Mouse (Mus musculus) cerebellum, postnatal 25 days (tissue): ENCODE results near the gene Mrpl18.
"Not testable (repeated sequence)": the region's sequence is repeated elsewhere in the genome, so short reads cannot be mapped to it uniquely, and the experiment has no call there.

Experiments used
- DNase-seq, 2 experiments: peaks; one replicate each; pipeline ENCODE4 v3.0.0; 2021; ENCODE audit warnings: mixed read lengths in 2 of 2

The Mrpl18 gene

DNA sequence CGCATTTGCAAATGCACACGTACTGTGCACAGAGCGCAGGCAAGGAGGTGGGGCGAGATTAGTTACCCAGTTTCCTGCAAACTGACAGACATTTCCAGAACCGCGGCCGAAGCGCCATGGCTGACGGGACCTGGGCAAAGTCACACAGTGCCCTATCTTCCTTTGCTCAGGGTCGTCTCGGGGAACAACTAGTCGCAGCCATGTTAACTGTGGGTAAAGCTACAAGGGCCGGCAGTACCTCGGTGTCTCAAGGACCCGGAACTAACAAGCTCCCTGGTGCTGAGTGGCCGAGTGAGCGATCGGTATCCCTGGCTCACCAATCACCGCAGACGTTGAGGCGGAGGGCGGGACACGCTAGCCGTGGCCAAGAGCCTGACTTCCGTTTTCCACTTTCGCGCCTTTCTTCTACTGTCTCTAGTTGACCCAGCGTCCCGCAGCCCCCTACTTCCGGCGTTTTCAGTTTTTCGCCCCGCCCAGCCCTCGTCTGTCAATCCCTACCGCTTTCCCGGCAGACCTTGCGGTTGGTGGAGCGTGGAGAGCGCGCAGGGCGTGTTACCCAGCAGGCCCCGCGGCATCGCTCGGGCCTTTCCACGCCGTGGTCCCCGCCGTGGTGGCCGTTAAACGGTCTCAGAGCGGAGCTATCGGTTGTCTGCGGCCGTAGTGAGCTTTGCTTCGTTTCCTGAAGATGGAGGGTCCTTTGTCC, at the start of gene Mrpl18:
TSS of gene Mrpl18 (minus strand) at position 465 of the 703 bp plus-strand sequence.
- peak; percentile 98 to 99 for DNase-seq

DNA sequence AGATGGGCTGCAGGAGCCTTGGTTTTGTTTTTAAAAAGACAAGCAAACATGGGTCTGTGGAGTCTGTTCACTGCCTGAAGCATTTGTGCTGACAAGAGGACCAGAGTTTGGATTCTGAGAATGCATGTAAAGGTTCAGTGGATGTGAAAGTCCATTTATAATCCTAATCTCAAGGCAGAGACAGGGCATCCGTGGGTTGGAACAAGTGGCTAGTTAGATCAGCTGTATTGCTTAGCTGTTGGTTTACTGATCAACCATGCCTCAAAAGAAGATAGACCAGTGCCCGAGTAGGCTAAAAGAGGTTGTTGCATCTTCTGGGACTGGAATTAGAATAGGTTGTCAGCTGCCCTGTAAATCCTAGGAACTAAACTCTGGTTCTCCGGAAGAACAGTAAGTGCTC, 47.3 kb upstream of the Mrpl18 start:
- no peak for DNase-seq

DNA sequence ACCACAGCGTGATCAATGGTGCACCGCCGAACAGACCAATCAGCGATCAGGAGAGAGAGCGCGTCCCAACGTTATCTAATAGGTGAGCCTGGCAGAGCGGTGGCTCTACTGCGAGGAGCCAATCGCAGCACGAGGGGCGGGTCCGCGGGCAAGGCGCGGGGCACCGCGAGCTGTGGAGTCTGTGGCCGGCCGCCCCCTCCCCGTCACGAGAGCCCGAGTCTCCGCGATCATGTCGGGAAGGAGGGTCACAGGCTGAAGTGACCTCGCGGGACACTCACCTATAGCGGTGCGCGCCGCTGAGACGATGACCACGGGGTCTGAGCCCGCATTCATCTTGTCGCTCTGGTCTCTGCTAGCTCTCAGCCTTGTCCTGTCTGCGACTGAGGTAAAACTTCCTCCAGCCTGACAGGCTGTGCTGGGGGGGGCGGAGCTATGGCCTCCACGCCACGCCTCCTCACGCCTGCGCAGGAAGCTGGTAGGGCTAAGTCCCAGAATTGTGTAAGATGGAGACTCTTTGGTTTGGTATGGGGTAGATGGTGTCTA, 44.3 kb upstream of the Mrpl18 start, which contains the start of gene Acat2:
TSS of gene Acat2 (minus strand) at position 417 of the 543 bp plus-strand sequence.
- DNase-seq = peak; percentile 97

DNA sequence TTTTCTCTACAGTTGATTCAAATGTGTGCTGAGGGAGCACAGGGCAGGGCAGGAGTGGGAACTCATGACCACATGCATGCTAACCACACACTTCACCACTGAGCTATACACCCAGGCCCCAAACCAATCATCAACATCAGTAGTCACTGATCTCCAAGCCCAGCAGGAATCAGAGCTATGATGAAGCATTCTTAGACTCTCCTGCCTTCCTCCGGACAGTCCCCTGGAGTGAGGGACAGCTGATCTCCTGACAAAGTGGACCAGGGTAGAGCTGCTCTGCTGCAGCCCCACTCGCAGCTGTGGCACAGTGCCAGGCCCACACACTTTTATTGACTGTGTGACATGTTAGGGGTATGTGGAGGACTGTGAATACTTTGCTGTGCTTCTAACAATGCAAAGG, 43.2 kb upstream of the Mrpl18 start:
- not testable (repeated sequence) for DNase-seq

DNA sequence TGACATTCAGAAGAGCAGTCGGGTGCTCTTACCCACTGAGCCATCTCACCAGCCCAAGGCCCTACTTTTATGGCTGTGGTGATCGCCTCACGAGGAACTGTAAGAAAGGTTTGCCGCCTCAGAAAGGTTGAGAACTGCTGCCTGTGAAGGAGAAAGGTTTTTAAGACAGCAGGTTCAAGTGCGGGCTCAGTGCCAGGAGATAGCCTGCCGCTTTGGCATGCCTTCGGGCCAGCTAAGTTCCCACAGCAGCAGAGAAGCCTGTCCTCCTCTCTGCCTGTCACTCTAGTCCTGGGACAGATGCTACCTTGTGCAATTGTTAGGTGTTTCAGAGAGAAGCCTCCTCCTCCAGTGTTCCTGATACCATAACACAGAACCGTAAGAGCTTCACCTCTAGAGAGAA, 40.5 kb upstream of the Mrpl18 start:
- DNase-seq = peak; percentile 14 to 44

DNA sequence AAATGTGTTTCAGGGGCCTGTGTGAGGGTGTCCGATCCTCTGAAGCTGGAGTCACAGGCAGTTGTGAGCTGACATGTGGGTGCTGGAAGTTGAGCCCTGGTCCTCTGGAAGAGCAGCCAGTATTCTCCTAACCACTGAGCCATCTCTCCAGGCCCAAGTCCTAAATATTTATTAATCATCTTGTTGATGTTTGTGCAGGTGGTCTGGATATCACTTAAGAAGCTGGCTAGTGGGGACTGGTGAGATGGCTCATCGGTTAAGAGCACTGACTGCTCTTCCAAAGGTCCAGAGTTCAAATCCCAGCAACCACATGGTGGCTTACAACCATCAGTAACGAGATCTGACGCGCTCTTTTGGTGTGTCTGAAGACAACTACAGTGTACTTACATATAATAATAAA, 33.5 kb upstream of the Mrpl18 start:
- DNase-seq = no peak

DNA sequence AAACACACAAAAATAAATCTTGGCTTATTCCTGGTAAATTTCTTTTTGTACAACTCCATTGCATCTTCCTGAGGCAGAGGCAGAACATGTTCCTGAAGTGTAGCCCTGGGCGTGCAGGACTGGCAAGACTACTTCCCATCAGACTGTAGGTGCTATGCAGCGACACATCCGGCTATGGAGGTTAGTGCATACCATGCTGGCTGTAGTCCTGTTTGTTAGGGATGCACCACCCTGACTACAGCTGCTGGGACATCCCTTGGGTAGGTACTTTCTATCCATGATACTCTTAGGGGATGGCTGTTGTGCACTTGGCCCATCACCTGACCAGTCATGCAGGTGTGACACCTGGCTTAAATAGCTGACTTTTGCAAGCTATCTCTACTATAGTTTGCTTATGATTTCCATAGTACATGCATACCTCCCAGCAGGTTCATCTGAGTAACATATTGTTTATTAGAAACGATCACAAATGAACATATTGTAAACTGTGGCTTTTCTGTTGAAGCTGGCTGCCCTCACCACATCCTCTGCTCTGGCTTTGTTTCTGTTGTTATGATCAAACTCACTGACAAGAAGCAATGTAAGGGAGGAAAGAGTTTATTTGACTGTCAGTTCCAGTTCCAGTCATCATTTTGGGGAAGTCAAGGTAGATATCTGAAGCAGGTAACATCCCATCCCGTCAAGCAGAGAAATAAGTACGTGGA, 26.5 kb upstream of the Mrpl18 start:
- DNase-seq = no peak

DNA sequence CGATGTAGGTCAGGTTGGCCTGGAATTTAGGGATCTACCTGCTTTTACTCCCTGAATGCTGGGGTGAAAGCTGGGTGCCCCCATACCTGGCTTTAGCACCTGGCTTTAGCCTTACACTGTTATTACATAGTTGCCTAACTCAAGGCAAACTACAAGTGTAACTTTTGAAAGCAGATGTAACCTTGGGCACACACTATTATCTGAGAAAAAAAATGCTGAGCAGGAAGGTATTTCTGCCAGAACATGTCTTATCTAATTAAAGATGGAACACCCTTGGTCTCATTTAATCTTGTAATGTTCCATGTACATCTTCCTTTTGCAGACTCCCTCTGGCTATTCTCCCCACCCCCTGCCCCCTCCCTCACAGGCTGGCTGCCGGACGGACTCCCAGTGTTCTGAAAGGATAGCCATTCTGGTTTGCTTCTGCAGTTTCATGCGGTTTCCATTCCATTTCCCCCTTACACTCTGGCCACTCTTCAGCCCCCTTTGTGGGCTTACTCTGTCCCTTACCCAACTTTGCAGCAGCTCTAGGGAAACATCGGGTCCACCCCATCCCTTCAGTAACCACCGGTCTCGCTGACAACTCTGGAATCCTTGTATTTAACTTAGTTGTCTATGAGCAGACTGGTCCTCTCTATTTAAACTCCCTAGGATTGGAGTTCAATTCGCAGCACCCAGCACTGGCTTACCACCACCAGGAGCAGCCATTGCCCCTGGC, 25.6 kb upstream of the Mrpl18 start:
- no peak for DNase-seq

DNA sequence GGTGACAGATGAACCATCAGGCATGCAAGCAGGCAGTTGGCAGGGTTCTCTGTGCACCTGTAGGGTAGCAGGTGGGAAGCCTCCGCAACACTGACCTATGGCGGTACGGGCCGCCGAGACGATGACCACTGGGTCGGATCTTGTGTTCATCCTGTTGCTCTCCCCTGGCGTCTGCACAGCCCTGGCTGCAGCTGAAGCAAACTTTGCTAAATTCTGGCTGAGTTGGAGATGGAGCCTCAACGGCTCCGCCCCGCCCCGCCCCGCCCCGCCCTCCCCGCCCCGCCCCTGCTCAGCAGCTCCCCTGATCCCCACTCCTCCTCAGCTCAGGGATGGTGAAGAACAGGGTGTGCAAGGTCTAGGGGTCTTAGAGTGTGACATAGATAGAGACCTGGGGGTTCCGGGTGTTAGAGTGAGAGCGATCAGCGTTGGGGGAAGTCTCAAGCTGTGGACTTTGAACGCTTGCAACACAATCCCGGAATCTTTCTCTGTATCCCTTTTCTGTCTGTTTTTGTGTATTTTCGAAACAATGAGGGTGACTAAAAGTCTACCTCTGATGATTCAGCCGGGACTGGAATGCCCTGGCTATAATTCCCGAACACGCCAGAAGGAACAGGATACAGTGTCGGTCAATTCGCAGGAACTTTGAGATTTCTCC, 24.1 kb upstream of the Mrpl18 start, which contains the start of gene Acat3:
TSS of gene Acat3 (minus strand) at position 450 of the 655 bp plus-strand sequence.
- peak; percentile 64 to 74 for DNase-seq

DNA sequence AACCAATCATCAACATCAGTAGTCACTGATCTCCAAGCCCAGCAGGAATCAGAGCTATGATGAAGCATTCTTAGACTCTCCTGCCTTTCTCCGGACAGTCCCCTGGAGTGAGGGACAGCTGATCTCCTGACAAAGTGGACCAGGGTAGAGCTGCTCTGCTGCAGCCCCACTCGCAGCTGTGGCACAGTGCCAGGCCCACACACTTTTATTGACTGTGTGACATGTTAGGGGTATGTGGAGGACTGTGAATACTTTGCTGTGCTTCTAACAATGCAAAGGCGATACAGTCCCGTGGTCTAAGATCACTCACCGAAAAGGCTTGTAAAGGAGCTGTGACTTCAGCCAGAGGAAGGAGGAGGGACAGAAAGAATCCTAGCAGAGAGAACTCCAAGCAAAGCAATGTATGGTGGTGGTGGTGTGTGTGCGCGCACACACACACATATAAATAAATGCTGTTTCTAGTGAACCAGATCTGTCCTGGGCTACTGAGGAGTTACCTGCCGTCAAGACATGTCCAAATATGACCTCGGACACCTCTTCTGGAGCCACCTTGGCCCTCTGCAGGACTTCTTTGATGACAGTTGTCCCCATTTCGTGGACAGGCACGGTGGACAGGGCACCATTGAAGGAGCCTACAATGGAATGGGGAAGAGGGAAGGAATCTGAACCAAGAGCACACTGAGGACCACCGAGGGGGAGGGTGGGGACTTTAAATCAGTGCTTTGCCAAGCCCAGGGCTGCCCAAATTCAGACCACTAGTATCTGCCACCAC, 23.4 kb upstream of the Mrpl18 start:
- DNase-seq = not testable (repeated sequence)

DNA sequence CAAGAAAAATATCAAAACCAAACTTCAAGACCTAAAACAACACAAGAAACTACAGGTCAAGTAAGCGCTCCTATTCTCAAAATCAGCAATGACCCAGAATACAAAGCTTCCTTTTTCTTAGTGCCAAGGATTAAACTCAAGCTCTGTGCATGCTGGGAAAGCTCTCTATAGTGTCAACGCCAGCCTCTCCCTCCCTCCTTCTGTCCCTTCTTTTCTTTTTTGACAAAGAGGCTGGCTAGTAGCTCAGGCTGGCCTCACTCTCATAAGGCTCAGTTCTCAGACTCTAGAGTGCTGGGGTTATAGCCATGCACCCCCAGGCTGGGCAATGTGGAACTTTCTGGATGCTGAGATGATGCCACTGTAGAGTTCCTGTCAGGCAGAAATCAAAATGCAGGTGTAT, 21.9 kb upstream of the Mrpl18 start:
- no peak for DNase-seq

DNA sequence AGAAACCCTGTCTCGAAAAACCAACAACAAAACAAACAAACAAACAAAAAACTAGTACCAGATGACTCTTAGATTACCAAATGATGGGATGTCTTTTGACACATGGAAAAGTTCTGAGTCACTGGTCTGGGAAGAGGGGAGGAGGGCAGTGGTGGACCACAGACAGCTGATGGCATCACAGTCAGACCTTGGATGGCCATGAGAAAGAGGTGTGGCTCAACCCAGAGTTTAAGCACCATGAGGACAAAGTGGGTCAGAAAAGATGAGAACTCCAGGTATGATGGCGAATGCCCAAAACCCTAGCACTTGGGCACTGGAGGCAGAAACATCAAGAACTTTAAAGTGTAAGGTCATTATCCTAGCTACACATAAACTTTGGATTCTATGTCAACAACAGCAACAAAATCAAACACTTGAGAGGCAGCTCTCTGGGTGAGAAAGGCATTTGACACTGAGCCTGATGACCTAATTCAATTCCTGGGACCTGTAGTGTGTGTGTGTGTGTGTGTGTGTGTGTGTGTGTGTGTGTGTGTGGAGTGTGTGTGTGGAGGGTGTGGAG, 21.3 kb upstream of the Mrpl18 start:
- no peak for DNase-seq

DNA sequence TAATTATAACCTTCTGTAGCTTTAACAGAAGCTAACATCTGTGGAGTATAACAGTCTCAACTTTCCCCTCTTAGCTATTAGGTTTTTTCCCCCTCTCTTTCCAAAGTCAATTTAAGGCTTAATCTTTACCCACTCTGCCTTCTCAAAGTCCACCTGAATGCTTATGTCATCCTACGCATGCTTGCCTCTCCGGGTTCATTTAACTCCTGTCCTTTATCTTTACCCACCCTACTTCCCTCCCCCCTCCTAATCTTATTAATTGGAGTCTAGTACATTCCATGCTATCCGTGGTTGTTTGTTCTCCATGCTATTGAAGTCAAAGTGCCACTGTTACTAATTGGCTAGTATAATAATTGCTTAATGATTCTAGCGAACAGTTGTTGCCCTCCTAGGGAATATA, 19.6 kb upstream of the Mrpl18 start:
- DNase-seq = no peak

DNA sequence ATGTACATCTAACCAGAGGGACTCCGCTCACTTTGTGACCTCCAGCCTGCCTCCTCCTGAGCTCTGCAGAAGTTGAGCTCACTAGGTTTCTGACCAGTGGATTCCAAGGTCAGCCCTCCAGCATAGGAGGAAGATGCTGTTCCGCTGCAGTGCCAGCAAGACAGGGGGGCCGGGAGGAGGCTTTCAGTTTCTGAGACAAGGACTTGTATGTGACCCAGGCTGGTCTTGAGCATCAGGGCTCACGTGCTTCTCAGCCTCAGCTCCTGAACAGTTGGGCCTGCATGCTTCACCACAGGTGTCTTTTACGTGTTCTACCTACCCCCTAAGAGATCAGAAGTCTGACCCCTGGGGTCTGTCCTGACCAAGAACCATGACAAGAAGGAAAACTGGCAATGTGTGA, 15.4 kb upstream of the Mrpl18 start:
- not testable (repeated sequence) for DNase-seq

DNA sequence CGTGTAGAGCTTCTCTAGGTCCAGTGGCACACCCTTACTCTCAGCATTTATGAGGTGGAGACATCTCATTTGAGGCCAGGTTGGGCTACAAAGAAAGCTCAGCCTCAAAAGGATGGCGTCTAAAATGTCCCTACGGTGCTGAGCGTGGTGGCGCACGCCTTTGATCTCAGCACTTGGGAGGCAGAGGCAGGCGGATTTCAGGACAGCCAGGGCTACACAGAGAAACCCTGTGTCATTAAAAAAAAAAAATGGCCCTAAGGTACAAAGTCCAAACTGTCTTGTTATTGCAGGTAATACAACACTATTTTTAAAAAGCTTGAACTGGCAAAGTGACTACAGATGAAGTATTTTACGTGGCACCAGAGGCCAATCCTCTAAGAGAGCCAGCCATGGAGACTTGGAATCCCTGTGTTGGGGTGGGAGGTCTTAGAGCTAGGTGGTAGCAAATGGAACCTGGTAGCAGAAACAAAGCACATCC, 9.6 kb upstream of the Mrpl18 start:
- no peak for DNase-seq

DNA sequence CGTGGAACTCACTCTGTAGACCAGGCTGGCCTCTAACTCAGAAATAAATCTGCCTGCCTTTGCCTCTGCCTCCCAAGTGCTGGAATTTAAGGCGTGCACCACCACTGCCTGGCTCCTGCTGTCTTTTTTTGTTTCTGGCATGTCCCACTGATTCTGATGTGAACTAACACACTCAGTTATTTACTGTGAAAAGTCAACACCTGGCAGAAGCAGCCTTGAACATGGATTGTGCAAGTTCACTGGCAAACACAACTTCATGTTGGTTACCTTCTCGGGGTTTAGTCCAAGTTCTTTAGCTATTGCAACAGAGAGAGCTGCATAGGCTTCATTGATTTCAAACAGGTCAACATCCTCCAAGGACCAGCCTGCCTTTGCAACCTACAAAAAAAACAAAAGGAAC, 8.9 kb upstream of the Mrpl18 start:
- DNase-seq = no peak

DNA sequence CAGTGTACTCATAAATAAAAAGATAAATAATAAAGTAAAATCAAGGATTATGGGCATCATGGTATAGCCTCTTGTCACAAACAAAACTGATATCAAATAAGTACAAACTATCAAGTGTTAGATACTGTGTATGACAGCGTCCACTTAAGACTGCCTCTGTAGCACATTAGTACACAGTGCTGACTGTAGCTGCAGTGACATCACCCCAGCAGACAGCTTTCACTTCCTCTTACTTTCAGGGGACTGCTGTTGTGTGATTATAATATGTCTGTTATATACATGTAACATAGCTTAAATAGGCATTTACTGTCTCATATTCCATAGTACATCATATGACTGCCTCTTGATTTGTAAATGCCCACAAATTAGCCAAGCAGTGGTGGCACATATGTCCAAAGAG, 4.9 kb upstream of the Mrpl18 start:
- DNase-seq = no peak

DNA sequence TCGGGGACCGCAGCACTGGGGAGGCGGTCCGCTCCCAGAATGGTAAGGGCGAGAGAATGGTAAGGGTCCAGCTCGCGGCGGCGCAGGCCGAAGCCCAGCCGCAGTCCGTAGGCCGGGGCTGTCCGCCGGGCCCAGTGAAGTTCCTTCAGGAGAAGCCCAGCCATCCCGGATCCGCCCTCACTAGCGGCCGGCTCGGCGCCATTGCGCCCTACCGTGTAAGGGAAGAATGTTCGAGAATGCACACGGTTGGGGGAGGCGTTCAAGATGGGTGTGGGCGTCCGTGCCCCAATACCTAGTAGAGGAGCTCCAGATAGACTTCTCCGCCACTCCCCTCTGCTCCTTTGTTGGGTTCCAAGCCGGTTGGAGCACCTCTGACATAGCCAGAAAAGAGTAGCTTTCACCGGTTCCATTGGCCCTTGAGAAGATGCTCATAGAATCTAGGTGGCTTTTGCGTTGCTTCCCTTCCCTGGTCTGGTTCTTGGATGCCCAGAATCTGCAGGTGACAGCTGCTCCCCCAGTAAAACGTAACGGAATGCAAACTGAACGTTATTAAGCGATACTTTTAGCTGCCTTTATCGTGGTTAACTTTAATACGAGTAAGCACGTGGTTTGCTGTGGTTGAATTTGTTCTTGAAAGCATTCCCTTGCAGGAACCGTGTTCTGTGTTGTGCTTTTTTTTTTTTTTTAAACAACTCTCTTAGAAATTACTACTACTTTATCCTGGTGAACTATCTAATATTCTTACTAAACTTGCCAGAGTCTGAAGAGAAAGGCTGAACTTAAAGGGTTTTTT, 639 bp upstream of the Mrpl18 start:
- peak in 1 of 2 experiments; percentile 60 for DNase-seq

DNA sequence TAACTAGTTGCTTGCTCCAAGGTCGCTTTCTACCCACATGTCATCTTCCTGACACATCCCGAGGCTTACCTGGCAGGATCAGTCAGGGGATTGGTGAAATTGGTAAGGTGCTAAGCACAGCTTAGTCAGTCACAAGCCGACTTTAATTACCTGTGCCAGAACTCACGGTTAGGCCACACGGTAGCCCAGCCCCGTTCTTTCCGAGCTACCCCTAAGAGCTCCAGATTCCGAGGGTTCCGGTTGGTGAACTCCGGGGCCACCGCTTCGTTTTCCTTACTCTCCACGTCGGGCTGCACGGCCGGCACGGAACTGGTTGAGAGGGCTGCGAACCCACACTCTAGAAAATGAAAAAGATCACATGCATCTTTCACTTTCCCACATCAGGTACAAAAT, 661 bp downstream of the Mrpl18 start, which contains the start of gene Tcp1:
TSS of gene Tcp1 (plus strand) at position 214 of the 393 bp plus-strand sequence.
- peak in 1 of 2 experiments; percentile 47 for DNase-seq

DNA sequence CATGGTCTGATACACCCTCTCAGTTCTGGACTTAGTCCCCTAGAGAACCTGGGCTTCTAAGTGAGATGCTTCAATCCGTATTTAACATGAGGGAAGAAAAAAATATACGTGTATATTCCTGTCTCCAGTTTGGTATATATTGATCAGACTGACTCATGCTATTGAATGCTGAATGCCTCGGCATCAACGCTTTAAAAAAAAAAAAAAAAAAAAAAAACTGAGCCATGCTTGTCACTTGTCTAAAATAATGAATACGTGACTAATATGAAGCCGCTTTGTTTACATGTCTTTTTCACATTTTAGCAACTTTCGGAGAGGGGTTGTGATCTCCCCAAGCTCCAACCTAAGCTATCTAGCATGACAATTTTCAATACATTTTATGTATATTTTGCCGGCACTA, 5.8 kb downstream of the Mrpl18 start:
- no peak for DNase-seq
